Mouse (Mus musculus): ENCODE measurements around the gene Glp1r. TPM values are rescaled to one million over a fixed set of nuclear protein-coding genes. Genes with fewer than 3 reads are reported as not detected.
A peak's percentile ranks its signal among the peaks of the same experiment; 100 is the strongest.

The Glp1r gene
- polyA plus RNA-seq, 1 experiment from 2014 or later: not detected

DNA sequence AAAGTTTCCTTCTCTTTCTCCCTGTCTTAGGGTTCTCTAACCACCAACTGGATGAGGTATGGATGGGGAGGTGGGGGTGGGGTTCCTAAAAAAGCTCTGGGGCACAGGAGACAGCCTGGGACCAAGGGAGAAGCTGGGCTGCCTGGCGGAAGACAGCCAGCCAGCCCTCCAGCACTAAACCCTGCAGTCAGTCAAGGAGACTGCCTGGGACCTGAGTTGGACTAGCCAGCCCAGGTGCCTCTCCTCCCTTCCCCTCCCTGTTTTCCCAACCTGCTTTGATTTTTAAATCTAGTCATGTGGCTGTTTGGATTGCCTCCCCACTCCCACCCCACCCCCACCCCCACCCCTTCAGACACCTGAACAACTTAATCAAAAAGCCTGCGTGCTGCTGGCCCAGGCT is 20.6 kb upstream of the Glp1r start:
- no peak overlapping the region for H3K4me3 ChIP-seq
- H3K27ac ChIP-seq (replicated peaks): no peak overlapping the region
- peaks cover 6% of the 10 kb centered on the region for H3K9me3 ChIP-seq (replicated peaks)
- peaks cover 34% of the 10 kb centered on the region for H3K4me1 ChIP-seq
- WGBS: 55% methylated on average over 2 of the region's 2 CpGs
- no peak for DNase-seq (ENCODE audit: low spot score)
- H3K27me3 ChIP-seq (ENCODE audit: low read depth, poor library complexity, severe bottlenecking): peaks cover 9% of the 10 kb centered on the region; the same call in 1 of the 2 replicates
- H3K36me3 ChIP-seq: no peaks in the 10 kb centered on the region

DNA sequence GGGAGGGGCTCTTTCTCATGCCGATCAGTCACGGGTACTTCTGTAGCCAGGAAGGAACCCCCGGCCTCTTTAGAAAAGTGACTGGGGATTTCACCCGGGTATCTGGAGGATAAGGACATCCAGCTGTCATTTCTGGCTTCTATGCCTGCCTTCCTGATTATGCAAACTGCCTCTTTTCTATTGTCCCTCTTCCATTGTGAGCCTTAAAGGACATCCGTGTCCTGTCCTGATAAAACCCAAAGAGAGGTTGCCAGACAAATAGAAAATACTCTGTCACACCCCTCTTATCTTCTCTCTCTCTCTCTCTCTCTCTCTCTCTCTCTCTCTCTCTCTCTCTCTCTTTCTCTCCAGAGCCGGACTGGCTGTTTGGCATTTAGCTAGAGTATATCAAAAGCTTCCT is 19.4 kb upstream of the Glp1r start:
- Histone ChIP-seq H3K4me1 (peaks cover 34% of the 10 kb centered on the region), H3K4me3 (peak overlapping the region; percentile 36), H3K27me3 (ENCODE audit: low read depth, poor library complexity, severe bottlenecking) (peaks cover 9% of the 10 kb centered on the region; the same call in 1 of the 2 replicates), H3K36me3 (no peaks in the 10 kb centered on the region), H3K27ac (replicated peaks) (peak overlapping the region; percentile 63; the same call in 1 of the 2 replicates), H3K9me3 (replicated peaks) (peaks cover 6% of the 10 kb centered on the region; the same call in 1 of the 2 replicates)
- peak; percentile 45 for DNase-seq (ENCODE audit: low spot score)
- WGBS: 3% methylated on average over 6 of the region's 6 CpGs

DNA sequence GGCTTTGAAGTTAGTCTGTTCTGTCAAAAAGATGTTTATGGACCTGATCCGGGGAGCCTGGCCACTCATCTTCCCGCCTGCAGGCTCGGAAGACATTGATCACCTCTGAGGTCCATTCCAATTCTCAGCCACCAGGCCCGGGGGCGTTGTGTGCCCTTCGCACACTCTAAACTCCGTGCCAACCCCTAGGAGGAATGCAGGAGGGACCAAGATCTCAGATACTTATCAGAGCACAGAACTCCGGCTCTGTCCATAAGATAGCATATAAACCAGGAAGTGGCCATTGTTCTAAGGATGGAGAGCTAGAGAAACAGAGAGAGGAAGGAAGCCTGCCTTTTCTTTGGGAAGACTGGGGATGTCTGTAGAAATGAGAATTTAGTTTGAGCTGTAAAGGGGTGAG is 18.1 kb upstream of the Glp1r start:
- H3K27ac ChIP-seq (replicated peaks): no peak overlapping the region
- 82% methylated on average over 8 of the region's 8 CpGs for WGBS
- H3K27me3 ChIP-seq (ENCODE audit: low read depth, poor library complexity, severe bottlenecking): peaks cover 9% of the 10 kb centered on the region; the same call in 1 of the 2 replicates
- no peak overlapping the region for H3K4me3 ChIP-seq
- no peaks in the 10 kb centered on the region for H3K36me3 ChIP-seq
- H3K9me3 ChIP-seq (replicated peaks): peaks cover 6% of the 10 kb centered on the region; the same call in 1 of the 2 replicates
- peaks cover 31% of the 10 kb centered on the region for H3K4me1 ChIP-seq
- DNase-seq (ENCODE audit: low spot score): no peak

DNA sequence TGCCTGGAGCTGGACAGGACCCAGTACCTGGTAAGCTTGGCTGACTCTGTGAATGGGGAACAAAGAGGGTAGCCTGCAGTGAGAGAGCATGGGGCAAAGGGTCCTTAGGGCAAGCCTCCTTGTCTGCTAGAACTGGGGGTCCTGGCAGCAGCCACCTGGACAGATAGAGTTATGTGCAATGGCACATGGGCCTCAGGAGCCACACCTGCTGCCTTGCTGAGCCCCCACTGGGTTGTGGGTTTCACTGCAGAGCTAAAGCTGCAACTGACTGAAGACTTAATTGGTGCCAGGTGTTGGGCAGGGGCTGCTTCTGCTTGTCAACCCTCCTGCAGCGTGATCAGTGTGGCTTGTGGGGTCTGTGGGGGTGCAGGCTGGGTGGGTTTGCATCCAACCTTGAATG is 9.5 kb upstream of the Glp1r start:
- H3K9me3 ChIP-seq (replicated peaks): no peaks in the 10 kb centered on the region
- no peak overlapping the region for H3K27ac ChIP-seq (replicated peaks)
- DNase-seq (ENCODE audit: low spot score): no peak
- peaks cover 9% of the 10 kb centered on the region; the same call in 1 of the 2 replicates for H3K4me1 ChIP-seq
- 0 out of 2 replicates have a peak, but pooled peaks cover 4% of the 10 kb centered on the region for H3K27me3 ChIP-seq (ENCODE audit: low read depth, poor library complexity, severe bottlenecking)
- 41% methylated on average over 1 of the region's 1 CpGs for WGBS
- H3K4me3 ChIP-seq: no peak overlapping the region
- no peaks in the 10 kb centered on the region for H3K36me3 ChIP-seq

DNA sequence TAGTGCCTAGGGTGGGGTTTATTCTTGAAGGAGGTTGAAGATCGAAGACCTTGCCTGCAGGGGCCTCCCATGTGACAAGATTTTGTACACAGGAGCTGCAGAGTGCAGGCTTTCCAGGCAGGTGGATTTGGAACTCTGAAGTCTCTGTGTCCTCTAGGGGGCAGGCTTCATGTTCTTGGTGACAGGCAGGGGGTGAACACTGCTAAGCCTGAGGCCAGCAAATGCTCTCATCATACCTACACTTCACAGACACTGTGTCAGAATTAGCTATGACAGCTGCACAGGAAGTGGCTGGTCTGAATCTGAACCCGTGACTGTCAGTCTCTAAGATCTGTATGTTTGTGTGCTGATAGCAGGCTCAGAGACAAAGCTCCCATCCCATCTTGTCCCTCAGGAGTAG is 8.9 kb upstream of the Glp1r start:
- H3K27me3 ChIP-seq (ENCODE audit: low read depth, poor library complexity, severe bottlenecking): 0 out of 2 replicates have a peak, but pooled peaks cover 4% of the 10 kb centered on the region
- no peak for DNase-seq (ENCODE audit: low spot score)
- H3K27ac ChIP-seq (replicated peaks): no peak overlapping the region
- no peak overlapping the region for H3K4me3 ChIP-seq
- H3K9me3 ChIP-seq (replicated peaks): no peaks in the 10 kb centered on the region
- WGBS: 48% methylated on average over 2 of the region's 2 CpGs
- peaks cover 14% of the 10 kb centered on the region for H3K4me1 ChIP-seq
- no peaks in the 10 kb centered on the region for H3K36me3 ChIP-seq

DNA sequence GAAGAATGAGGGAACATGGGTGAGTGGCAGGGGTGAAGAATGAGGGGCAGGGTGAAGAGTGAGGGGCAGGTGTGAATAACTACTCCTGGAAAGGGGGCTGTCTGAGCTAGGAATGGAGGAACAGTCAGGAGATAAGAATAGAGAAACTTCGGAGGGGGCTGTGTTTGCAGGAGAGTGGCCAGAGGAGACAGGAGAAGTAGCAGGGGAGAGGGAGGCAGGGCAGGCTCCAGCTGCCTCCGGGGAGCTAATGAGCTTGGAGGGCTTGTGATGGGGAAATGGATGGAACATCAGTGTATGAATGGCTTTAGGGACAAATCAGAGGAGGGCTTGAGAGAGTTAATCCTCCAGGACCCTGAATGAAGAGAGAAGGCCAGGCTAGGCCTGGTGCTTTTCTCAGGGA is 4.5 kb upstream of the Glp1r start:
- no peaks in the 10 kb centered on the region for H3K36me3 ChIP-seq
- WGBS: 20% methylated on average over 2 of the region's 2 CpGs
- peaks cover 29% of the 10 kb centered on the region for H3K27me3 ChIP-seq (ENCODE audit: low read depth, poor library complexity, severe bottlenecking)
- H3K4me1 ChIP-seq: peaks cover 25% of the 10 kb centered on the region
- H3K27ac ChIP-seq (replicated peaks): no peak overlapping the region
- H3K9me3 ChIP-seq (replicated peaks): no peaks in the 10 kb centered on the region
- no peak overlapping the region for H3K4me3 ChIP-seq
- no peak for DNase-seq (ENCODE audit: low spot score)

DNA sequence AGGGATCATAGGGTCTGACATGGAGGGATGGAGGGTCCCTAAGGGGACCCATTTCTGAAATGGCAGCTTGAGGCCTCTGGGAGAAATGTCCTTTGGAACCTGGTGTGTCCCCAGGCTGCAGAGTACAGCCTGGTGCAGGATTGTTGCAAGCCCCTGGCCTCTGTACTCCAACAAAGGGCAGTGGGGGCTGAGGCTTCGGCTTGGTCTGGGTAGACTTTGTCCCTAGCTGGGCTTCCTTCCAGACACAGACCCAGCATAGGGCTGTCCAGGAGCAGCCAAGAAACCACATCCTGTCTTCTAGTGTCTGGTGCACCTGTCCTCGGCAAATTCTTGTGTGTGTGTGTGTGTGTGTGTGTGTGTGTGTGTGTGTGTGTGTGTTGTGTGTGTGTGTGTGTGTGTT is 2.5 kb downstream of the Glp1r start:
- Histone ChIP-seq H3K4me1 (peaks cover 15% of the 10 kb centered on the region), H3K27me3 (ENCODE audit: low read depth, poor library complexity, severe bottlenecking) (peaks cover 53% of the 10 kb centered on the region), H3K9me3 (replicated peaks) (no peaks in the 10 kb centered on the region), H3K36me3 (no peaks in the 10 kb centered on the region), H3K27ac (replicated peaks) (no peak overlapping the region), H3K4me3 (no peak overlapping the region)
- WGBS: 79% methylated on average over 2 of the region's 2 CpGs
- no peak for DNase-seq (ENCODE audit: low spot score)

DNA sequence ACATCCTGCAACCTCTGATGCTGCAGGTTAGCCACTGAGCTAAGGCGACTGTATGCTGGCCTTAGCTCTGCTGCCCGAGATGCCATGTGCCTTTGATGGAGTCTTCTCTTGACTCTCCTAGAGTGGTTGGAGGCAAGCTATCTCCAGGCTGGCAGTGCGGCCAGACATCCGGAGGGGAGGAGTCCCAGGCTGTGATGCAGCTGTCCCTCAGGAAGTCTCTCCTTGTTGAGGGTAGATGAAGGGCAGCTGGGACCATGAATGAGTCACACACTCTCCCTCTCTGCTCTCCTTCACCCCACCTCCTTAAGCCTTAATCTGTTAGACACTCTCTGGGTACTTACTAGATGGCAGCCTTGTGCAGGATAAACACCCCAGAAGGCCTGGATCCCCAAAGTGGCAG is 6.0 kb downstream of the Glp1r start:
- Histone ChIP-seq H3K27ac (replicated peaks) (no peak overlapping the region), H3K36me3 (no peaks in the 10 kb centered on the region), H3K27me3 (ENCODE audit: low read depth, poor library complexity, severe bottlenecking) (peaks cover 19% of the 10 kb centered on the region), H3K4me1 (no peaks in the 10 kb centered on the region), H3K9me3 (replicated peaks) (no peaks in the 10 kb centered on the region), H3K4me3 (no peak overlapping the region)
- no peak for DNase-seq (ENCODE audit: low spot score)
- WGBS: 77% methylated on average over 4 of the region's 4 CpGs

DNA sequence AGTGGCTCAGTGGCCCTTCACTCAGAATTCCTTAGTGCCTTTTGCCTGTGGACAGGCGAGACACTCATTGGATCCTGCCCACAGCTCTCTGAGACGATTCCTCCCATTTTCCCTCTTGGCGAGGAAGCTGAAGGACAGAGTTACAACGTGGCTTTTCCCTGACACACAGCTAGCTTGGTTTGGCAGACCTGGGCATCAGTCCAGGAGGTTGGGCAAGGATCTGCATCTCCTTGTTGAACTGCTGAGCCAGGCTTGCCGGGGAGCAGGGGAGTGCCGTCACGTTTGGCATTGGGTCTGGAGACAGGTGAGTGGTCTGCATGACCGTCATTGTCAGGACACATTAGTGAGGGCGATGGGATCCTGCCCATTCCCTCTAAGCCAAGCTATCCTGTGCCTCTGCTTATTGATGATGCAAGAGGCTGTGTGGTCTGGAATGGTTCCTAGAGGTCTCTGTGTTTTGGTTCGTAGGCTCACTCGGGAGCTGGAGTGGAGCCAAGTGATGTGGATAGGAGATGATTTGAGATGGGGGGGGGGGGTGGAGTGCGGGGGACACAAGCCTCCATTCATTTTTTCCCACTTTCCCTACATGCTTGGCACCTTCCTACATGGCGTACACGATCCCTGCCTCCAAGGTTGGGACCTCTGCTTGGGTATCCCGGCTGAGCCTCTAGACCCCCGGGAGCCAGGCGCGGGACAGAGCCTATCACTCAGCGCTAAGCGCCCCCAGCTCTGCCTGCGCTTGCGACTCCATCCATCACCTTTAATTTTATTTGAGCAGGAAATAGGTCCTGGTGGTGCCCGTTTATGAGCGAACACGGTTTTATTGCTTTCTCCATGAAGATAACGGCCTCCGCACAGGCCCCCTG is 9.5 kb downstream of the Glp1r start:
- no peaks in the 10 kb centered on the region for H3K27me3 ChIP-seq (ENCODE audit: low read depth, poor library complexity, severe bottlenecking)
- no peak for DNase-seq (ENCODE audit: low spot score)
- H3K27ac ChIP-seq (replicated peaks): no peak overlapping the region
- no peaks in the 10 kb centered on the region for H3K4me1 ChIP-seq
- H3K36me3 ChIP-seq: no peaks in the 10 kb centered on the region
- no peak overlapping the region for H3K4me3 ChIP-seq
- 91% methylated on average over 27 of the region's 27 CpGs for WGBS
- H3K9me3 ChIP-seq (replicated peaks): no peaks in the 10 kb centered on the region

DNA sequence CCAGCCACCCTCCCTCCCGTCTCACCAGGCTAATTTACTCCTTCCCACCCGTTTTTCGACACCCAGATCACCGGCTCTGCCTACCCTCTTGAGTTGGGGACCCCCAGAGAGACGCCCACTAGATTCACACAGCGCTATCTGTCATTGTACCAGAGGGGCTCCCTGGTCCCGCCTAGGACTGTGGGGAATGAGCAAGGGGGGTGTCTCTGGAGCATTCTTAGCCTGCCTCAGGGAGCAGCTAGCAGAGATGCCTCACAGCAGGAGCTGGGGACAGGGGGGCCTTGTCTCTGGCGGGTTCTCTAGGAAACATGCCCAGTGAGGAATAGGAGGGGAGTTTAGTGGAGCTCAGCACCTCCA is 10.1 kb downstream of the Glp1r start:
- Histone ChIP-seq H3K4me3 (no peak overlapping the region), H3K27ac (replicated peaks) (no peak overlapping the region), H3K9me3 (replicated peaks) (no peaks in the 10 kb centered on the region), H3K36me3 (no peaks in the 10 kb centered on the region), H3K27me3 (ENCODE audit: low read depth, poor library complexity, severe bottlenecking) (no peaks in the 10 kb centered on the region), H3K4me1 (no peaks in the 10 kb centered on the region)
- WGBS: 70% methylated on average over 8 of the region's 8 CpGs
- no peak for DNase-seq (ENCODE audit: low spot score)

DNA sequence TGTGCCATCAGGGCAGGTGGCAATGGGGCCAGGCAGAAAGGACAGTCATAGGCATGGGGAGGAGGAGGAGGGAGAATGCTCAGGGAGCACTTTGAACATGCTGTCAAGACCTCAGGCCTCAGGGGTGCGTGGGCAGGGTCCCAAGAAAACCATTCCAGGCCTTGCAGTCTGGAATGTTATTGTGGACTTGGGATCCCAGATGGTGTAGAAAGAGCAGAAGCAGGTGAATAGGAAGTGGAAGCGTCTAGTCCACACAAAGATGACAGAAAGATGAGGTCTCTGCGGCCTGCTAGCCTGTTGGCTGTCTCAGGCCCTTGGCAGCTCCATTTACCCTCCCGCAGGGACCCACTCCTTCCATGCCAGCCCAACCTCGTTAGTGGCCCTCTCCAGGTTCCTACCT is 10.9 kb downstream of the Glp1r start:
- WGBS: 87% methylated on average over 5 of the region's 5 CpGs
- Histone ChIP-seq H3K27ac (replicated peaks) (no peak overlapping the region), H3K36me3 (no peaks in the 10 kb centered on the region), H3K9me3 (replicated peaks) (no peaks in the 10 kb centered on the region), H3K27me3 (ENCODE audit: low read depth, poor library complexity, severe bottlenecking) (no peaks in the 10 kb centered on the region), H3K4me1 (no peaks in the 10 kb centered on the region), H3K4me3 (no peak overlapping the region)
- DNase-seq (ENCODE audit: low spot score): no peak

DNA sequence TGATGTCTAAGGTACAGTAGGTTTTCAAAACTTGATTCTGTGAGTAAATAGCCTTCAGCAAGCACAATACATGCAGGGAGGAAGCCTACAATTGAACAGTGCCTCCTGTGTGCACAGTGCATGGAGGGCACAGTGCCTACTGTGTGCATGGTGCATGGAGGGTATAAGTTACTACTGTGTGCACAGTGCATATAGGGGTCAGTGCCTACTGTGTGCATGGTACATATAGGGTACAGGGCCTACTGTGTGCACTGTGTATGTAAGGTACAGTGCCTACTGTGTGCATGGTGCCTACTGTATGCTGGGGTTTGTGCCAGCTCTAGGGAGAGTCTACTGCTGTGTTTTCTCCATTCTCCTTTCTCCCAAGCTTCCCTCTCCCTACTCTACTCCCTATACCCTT is 12.6 kb downstream of the Glp1r start:
- Histone ChIP-seq H3K27me3 (ENCODE audit: low read depth, poor library complexity, severe bottlenecking) (no peaks in the 10 kb centered on the region), H3K4me3 (no peak overlapping the region), H3K9me3 (replicated peaks) (no peaks in the 10 kb centered on the region), H3K27ac (replicated peaks) (no peak overlapping the region), H3K4me1 (no peaks in the 10 kb centered on the region), H3K36me3 (no peaks in the 10 kb centered on the region)
- DNase-seq (ENCODE audit: low spot score): no peak

DNA sequence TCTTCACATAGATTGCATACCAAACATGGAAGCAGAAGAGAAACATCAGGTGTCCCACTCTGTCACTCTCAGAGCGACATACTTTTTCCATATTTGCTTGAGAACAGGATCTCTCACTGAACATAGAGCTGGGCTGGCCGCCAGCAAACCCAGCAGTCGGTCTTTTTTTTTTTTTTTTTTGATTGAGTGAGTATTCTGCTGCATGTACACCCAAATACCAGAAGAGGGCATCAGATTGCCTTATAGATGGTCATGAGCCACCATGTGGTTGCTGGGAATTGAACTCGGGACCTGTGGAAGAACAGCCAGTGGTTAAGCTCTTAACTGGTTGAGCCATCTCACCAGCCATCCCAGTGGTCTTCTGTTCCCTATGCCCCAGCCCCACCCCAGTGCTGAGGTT is 21.9 kb downstream of the Glp1r start:
- Histone ChIP-seq H3K4me3 (no peak overlapping the region), H3K27ac (replicated peaks) (no peak overlapping the region), H3K4me1 (no peaks in the 10 kb centered on the region), H3K9me3 (replicated peaks) (no peaks in the 10 kb centered on the region), H3K27me3 (ENCODE audit: low read depth, poor library complexity, severe bottlenecking) (no peaks in the 10 kb centered on the region), H3K36me3 (no peaks in the 10 kb centered on the region)
- DNase-seq (ENCODE audit: low spot score): no peak
- WGBS: 79% methylated on average over 4 of the region's 4 CpGs

Data from midbrain, embryonic 10.5 days (tissue).